Mouse (Mus musculus) forebrain, embryonic 13.5 days (tissue): ENCODE measurements around the gene Tcf7l1. TPM values are rescaled to one million over a fixed set of nuclear protein-coding genes. Genes with fewer than 3 reads are reported as not detected.

Experiments used
- ATAC-seq: fragments of 200-750 bp; cut with Nextera tagmentation; 2 replicates; pipeline ENCODE4 v1.8.0; 2017
- H3K27ac ChIP-seq: fragments of 300-500 bp; sonication (generic); 2 replicates; pipeline ENCODE4 v1.5.1; 2015; ENCODE audit warnings: inconsistent platforms, mild to moderate bottlenecking, moderate library complexity
- H3K27me3 ChIP-seq: fragments of 300-500 bp; sonication (generic); 2 replicates; pipeline ENCODE4 v1.6.1; 2015; ENCODE audit warnings: mild to moderate bottlenecking, inconsistent platforms
- H3K36me3 ChIP-seq: fragments of 300-500 bp; sonication (generic); 2 replicates; pipeline ENCODE4 v1.6.1; 2015; ENCODE audit warnings: mild to moderate bottlenecking, inconsistent platforms; ENCODE audit not compliant: poor library complexity, severe bottlenecking
- H3K4me1 ChIP-seq: fragments of 300-500 bp; sonication (generic); 2 replicates; pipeline ENCODE4 v1.6.1; 2015; ENCODE audit warnings: inconsistent platforms
- H3K4me2 ChIP-seq: fragments of 300-500 bp; sonication (generic); 2 replicates; pipeline ENCODE4 v1.6.1; 2015; ENCODE audit warnings: inconsistent platforms, mild to moderate bottlenecking, moderate library complexity
- H3K4me3 ChIP-seq: fragments of 300-500 bp; sonication (generic); 2 replicates; pipeline ENCODE4 v1.5.1; 2015; ENCODE audit warnings: mild to moderate bottlenecking, inconsistent platforms
- H3K9ac ChIP-seq: fragments of 300-500 bp; sonication (generic); 2 replicates; pipeline ENCODE4 v1.6.1; 2015; ENCODE audit warnings: mild to moderate bottlenecking, inconsistent platforms
- H3K9me3 ChIP-seq: fragments of 300-500 bp; sonication (generic); replicated peaks from 2 replicates; pipeline ENCODE4 v1.6.1; 2016; ENCODE audit warnings: inconsistent platforms
- WGBS: fragments of 180-500 bp; shearing (Covaris S2); methylation state at CpG from one replicate; pipeline ENCODE4 v1.1.7; 2015; 5-methylcytosine and 5-hydroxymethylcytosine counted together
- polyA plus RNA-seq: library from polyadenylated mRNA; unstranded; fragments of >200 nt; fragmentation: Nextera tagmentation; extraction: Ambion mirVana; gene quantifications from 2 replicates; pipeline ENCODE4 v1.2.1, GENCODE M21; 2015

Tcf7l1 gene
- polyA plus RNA-seq, 1 experiment from 2014 or later, result 13.8 TPM

DNA sequence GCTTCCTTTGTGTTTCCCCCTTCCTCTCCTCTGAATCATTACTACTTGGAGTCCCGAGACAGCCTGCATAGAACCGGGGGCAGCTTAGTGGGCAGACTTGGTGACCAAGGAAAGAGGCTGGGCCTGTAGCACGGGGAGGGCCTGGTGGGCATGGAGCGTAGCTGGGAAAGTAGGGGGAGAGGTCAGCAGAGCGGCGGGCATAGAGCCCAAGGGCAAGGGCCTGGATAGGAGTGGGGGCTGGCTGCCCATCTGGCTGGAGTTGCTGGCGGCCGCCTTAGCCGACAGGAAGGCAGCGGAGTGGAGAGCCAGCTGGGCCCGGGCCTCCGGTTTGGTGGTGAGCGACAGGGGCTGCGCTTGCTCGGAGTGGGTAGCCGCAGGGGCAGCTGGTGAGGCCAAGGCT, 161.8 kb downstream of the Tcf7l1 start:
- no peak overlapping the region for H3K4me2 ChIP-seq
- H3K9me3 ChIP-seq, result no peaks in the 10 kb centered on the region
- no peak overlapping the region for H3K27ac ChIP-seq
- H3K4me1 ChIP-seq, result no peaks in the 10 kb centered on the region
- H3K4me3 ChIP-seq, result no peak overlapping the region
- ATAC-seq, result no peak
- H3K27me3 ChIP-seq, result no peaks in the 10 kb centered on the region
- WGBS, result 95% methylated on average over 16 of the region's 16 CpGs
- peaks cover 47% of the 10 kb centered on the region; the same call in 1 of the 2 replicates for H3K36me3 ChIP-seq
- no peak overlapping the region for H3K9ac ChIP-seq

DNA sequence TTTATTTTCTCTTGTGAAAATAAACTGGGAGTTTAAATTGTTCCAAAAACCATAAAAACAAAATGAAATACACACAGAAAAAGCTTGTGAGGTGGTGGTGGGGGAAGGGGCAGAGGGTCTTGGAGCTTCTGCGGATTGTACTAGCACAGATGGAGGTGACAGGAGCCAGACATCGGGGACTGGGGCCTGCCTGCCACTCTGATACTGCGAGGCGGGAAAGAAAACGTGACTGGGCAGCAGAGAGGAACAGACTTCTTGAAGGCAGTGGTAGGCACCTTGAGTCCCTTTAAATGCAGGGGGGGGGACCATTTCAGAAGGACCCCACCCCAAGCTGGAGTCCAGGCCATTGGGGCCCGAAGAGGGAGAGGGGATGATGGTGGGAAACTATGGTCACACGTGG, 162.7 kb downstream of the Tcf7l1 start:
- Histone ChIP-seq H3K27ac (no peak overlapping the region), H3K27me3 (no peaks in the 10 kb centered on the region), H3K4me2 (no peak overlapping the region), H3K36me3 (peaks cover 38% of the 10 kb centered on the region; the same call in 1 of the 2 replicates), H3K9me3 (no peaks in the 10 kb centered on the region), H3K9ac (no peak overlapping the region), H3K4me3 (no peak overlapping the region), H3K4me1 (no peaks in the 10 kb centered on the region)
- 92% methylated on average over 7 of the region's 7 CpGs for WGBS
- no peak for ATAC-seq

DNA sequence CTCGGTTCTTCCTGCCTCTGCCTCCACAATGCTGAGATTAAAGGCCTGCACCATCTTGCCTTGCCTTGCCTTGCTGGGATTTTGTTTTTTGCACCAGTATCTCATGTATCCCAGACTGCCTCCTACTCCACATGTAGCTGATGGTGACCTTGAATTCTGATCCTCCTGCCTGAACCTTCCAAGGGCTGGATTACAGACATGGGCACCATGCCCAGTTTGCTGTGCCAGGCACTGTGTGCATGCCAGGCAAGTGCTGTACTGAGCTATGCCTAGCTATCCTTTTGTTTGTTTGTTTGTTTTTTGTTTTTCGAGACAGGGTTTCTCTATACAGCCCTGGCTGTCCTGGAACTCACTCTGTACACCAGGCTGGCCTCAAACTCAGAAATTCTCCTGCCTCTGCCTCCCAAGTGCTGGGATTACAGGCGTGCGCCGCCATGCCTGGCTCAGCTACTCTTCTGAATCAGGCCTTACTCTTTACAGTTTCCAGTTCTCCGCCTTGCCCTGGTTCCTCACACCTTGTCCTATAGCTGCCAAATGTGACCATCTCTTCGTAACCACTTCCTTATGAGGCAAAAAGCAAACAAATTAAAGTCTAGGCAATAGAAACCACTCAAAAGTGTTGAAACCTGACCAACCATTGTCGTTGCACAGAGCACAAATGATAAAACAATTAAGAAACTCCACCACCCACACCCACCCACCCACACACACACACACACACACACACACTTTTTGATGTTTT, 165.2 kb downstream of the Tcf7l1 start:
- Histone ChIP-seq H3K9me3 (no peaks in the 10 kb centered on the region), H3K27ac (no peak overlapping the region), H3K4me3 (no peak overlapping the region), H3K27me3 (no peaks in the 10 kb centered on the region), H3K4me2 (no peak overlapping the region), H3K4me1 (no peaks in the 10 kb centered on the region), H3K36me3 (peaks cover 17% of the 10 kb centered on the region; the same call in 1 of the 2 replicates), H3K9ac (no peak overlapping the region)
- ATAC-seq, result no peak
- 91% methylated on average over 8 of the region's 8 CpGs for WGBS

DNA sequence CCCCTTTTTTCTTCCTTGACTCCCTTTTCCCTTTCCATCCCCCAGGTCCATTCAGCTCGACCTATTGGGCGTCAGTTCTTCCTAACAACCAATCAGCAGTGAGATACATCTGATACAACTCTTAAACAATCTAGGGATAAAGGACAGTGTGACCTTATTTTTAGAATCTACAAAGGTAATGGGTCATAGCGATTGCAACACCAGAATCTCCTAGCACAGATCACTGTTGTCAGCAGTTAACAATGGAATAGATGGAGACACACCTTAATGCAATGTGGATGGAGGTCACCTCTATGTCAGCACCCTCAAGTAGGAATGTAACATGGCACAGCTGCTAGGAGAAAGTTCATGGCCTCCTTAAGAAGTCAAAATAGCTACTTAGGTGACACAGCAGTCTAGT, 166.1 kb downstream of the Tcf7l1 start:
- 36% methylated on average over 3 of the region's 3 CpGs for WGBS
- Histone ChIP-seq H3K36me3 (peaks cover 14% of the 10 kb centered on the region; the same call in 1 of the 2 replicates), H3K9ac (no peak overlapping the region), H3K9me3 (no peaks in the 10 kb centered on the region), H3K27ac (no peak overlapping the region), H3K4me1 (no peaks in the 10 kb centered on the region), H3K27me3 (no peaks in the 10 kb centered on the region), H3K4me3 (no peak overlapping the region), H3K4me2 (no peak overlapping the region)
- ATAC-seq, result no peak

DNA sequence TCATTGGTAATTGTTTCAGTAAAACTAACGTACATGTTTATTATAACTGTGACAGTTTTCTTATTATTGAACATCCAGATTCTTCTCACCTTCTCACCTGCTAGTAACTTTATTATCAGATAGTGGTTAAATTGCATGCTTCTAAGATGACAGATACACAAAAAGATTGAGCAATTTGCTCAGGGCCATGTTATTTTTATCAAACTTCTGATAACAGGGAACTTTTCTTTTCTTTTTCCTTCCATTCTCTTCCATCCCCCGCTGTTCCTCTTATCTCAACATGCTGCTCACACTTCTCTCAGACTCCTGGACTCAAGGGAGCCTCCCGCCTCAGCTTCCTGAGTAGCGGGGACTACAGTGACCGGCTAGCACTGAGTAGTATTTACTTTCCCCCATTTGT, 168.1 kb downstream of the Tcf7l1 start:
- no peak for ATAC-seq
- Histone ChIP-seq H3K27ac (no peak overlapping the region), H3K4me2 (no peak overlapping the region), H3K9ac (no peak overlapping the region), H3K27me3 (no peaks in the 10 kb centered on the region), H3K4me1 (peaks cover 9% of the 10 kb centered on the region), H3K9me3 (no peaks in the 10 kb centered on the region), H3K36me3 (no peaks in the 10 kb centered on the region), H3K4me3 (no peak overlapping the region)
- WGBS, result 84% methylated on average over 5 of the region's 5 CpGs

DNA sequence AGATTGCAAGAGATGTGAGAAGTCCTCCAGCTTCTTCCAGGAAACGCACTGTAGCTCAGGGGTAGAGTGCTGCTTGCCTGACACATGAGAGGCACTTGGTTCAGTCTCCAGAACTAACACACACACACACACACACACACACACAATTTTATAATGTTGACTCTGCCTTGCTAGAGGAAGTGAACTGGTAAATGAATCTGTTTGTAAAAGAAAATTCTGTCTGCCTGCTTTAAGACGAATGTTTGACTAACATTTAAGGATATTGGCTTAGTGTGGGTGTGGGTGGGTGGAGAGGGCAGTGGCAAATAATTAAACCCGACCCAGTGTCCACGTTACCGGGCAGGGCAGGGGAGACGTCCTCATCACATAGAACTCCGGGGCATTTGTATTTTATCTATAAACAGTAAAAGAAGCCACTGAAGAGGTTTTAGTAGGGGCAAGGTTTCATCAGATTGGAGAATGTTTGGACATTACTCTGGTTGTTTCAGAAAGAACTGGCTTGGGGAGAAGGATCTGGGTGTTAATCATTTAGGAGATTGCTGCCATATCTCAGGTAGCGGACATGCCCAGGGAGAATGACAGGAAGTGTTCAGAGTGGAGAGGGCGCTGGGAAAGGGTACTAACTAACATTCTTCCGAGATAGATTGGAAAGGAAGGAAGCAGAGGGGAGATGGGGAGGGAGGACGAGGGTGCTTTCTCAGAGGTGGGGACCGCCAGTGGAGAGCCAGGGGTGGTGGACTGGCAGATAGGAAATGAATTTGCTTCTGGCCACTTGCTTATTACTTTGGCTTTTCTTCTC, 169.1 kb downstream of the Tcf7l1 start:
- Histone ChIP-seq H3K36me3 (no peaks in the 10 kb centered on the region), H3K4me1 (peaks cover 19% of the 10 kb centered on the region), H3K4me2 (no peak overlapping the region), H3K27ac (no peak overlapping the region), H3K4me3 (no peak overlapping the region), H3K9me3 (no peaks in the 10 kb centered on the region), H3K9ac (no peak overlapping the region), H3K27me3 (no peaks in the 10 kb centered on the region)
- no peak for ATAC-seq
- 65% methylated on average over 12 of the region's 12 CpGs for WGBS

DNA sequence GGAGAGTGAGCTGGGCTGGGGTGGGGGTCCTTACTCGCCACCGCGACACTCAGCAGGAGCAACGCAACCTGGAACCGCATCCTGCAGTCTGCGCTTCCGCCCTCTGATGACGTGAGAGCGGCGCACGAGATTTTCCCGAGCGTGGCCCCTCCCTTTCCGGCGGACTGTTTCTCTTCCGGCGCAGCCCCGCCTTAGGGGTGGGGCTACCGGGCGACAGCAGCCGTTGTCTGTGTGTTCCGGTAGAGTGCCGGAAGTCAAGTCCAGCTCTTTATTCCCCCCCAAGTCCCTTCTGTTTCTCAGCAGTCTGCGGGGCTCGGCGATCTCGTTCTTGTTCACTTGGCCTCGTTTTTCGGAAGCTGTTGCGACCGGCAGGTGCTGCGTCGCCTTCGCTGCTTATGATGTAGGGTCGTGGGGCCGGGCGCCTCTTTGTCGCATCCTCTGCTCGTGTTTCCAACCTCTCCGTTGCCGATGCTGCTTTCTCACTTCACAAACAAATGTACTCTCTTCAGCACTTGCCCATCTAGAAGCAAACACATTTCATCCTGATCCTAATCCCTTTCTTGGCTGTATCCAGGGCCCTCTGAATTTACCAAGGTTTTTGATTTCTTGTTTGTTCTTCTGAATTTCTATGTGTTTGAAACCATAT, 172.3 kb downstream of the Tcf7l1 start, which contains the start of gene Tgoln1:
Tgoln1 (minus strand) TSS at position 358 of the 646 bp plus-strand sequence.
- H3K9me3 ChIP-seq, result no peaks in the 10 kb centered on the region
- H3K4me3 ChIP-seq, result peak within 1 kb of the TSS; percentile 65
- 0% methylated on average over 41 of the region's 41 CpGs for WGBS
- peak within 1 kb of the TSS; percentile 91 for H3K4me2 ChIP-seq
- H3K27me3 ChIP-seq, result no peaks in the 10 kb centered on the region
- peak within 1 kb of the TSS; percentile 95 for H3K27ac ChIP-seq
- peaks cover 17% of the 10 kb centered on the region for H3K36me3 ChIP-seq
- ATAC-seq, result peak; percentile 99
- peak within 1 kb of the TSS; percentile 79 for H3K9ac ChIP-seq
- peaks cover 37% of the 10 kb centered on the region for H3K4me1 ChIP-seq

DNA sequence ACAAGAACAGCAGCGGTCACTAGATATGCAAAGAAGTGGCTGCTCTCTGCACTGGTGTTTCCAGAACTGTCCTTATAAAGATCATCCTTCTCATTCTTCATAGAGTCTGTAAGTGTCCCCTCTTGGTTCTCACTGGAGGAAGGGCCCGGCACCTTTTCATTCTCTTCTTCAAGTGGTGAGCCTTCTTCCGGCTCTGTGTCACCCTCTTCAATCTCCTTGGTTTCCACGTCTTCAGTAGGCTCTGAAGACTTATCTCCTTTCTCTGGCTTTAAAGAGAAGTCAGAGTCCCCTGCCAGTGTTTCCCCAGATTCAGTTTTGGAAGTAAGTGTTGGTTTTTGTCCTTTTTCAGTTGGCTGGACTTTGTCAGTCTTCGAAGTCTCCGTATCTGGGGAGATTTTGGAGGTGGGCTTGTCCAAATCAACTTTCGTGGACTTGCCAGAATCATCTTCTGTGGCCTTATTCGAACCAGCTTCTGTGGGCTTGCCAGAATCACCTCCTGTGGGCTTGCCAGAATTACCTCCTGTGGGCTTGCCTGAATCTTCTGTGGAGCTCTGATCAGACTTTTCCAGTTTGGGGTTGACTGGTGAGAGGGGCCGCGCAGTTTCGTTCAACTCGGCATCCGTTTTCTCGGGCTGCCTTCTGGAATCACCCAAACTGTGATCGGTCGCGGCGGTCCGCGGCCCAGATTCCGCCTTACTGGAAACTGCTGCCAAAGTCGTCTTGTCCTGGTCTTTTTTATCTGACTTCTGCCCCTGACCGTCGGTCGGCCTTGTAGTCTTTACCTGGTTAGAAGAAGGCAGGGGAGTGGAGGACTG, 173.3 kb downstream of the Tcf7l1 start:
- Histone ChIP-seq H3K9me3 (no peaks in the 10 kb centered on the region), H3K27ac (no peak overlapping the region), H3K4me3 (peak overlapping the region; percentile 65), H3K36me3 (peaks cover 27% of the 10 kb centered on the region), H3K27me3 (no peaks in the 10 kb centered on the region), H3K9ac (peak overlapping the region; percentile 79), H3K4me1 (peaks cover 37% of the 10 kb centered on the region), H3K4me2 (peak overlapping the region; percentile 91)
- no peak; the same call in 1 of the 2 replicates for ATAC-seq
- WGBS, result 28% methylated on average over 25 of the region's 25 CpGs

DNA sequence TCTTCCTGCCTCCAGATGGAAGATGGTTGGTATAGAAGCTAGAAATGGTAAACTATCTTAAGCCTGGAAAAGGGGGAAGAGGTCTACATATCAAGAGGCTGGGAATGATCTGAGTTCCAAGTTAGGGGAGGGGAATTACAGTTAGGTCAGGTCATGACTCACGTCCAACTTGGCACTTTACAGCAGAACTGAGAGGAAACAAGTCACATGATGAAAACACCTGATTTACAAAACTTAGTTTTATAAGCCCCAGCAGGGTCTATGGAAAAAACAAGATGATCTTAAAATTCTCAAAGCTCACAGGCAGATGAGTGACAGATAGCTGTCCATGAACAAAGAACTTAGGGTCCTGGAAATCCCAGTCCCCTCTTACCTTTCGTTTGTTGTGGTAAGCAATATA, 173.9 kb downstream of the Tcf7l1 start:
- H3K9ac ChIP-seq, result peak overlapping the region; percentile 79
- no peaks in the 10 kb centered on the region for H3K9me3 ChIP-seq
- no peak overlapping the region for H3K27ac ChIP-seq
- 77% methylated on average over 2 of the region's 2 CpGs for WGBS
- peaks cover 33% of the 10 kb centered on the region for H3K36me3 ChIP-seq
- no peak for ATAC-seq
- H3K4me3 ChIP-seq, result peak overlapping the region; percentile 65
- H3K27me3 ChIP-seq, result no peaks in the 10 kb centered on the region
- H3K4me2 ChIP-seq, result peak overlapping the region; percentile 91
- H3K4me1 ChIP-seq, result peaks cover 37% of the 10 kb centered on the region

DNA sequence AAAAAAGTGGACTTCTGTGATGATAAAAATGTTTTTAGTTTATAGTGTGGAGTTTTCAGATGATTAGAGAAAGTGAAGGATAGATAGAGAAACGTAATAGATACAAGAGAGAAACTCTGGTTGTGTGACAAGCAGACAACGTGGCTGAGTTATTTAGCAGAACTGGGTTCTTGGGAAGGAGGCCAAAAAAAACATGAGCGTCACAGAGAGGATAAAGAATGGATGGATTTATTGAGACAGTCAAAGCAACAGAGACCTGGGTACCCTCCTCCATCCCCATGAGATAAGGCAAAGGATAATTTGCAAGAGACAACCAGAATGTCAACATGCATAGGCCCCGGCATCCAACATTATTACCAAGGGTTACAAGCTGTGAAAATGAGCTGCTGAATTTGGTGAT, 178.8 kb downstream of the Tcf7l1 start:
- Histone ChIP-seq H3K4me2 (no peak overlapping the region), H3K9ac (no peak overlapping the region), H3K27me3 (no peaks in the 10 kb centered on the region), H3K27ac (no peak overlapping the region), H3K9me3 (no peaks in the 10 kb centered on the region), H3K4me3 (no peak overlapping the region), H3K4me1 (peaks cover 21% of the 10 kb centered on the region), H3K36me3 (peaks cover 78% of the 10 kb centered on the region)
- ATAC-seq, result no peak
- WGBS, result 87% methylated on average over 4 of the region's 4 CpGs

DNA sequence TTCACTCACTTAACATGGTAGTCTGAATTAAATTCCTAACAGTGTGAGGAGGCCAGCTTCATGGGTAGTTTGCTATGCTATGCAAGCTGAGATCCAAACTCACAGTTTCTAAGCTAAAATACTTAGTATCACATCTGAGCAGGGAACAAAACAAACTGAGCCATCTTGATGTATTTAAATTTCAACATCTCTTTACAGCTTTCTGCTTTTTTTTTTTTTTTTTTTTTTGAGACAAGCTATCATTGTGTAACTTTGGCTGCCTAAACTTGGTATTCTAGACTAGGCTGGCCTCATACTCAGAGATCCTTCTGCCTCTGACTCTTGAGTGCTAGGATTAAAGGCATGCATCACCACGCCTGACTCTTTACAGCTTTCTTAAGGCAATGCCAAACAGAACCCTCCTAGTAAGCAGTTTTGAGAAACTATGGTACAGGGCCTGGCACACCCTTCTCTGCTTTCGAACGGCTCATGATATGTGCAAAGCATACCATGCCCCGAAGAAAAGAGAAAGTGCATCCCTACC, 180.3 kb downstream of the Tcf7l1 start:
- peaks cover 6% of the 10 kb centered on the region for H3K4me1 ChIP-seq
- no peak overlapping the region for H3K27ac ChIP-seq
- 89% methylated on average over 4 of the region's 4 CpGs for WGBS
- no peaks in the 10 kb centered on the region for H3K27me3 ChIP-seq
- no peak overlapping the region for H3K4me2 ChIP-seq
- peaks cover 87% of the 10 kb centered on the region for H3K36me3 ChIP-seq
- H3K9me3 ChIP-seq, result no peaks in the 10 kb centered on the region
- H3K4me3 ChIP-seq, result no peak overlapping the region
- no peak for ATAC-seq
- no peak overlapping the region for H3K9ac ChIP-seq
